Mouse (Mus musculus): ENCODE results near the gene 4930451I11Rik.

GRCm38 (mm10) chr7:126845516-126845915, 14.1 kb upstream of the 4930451I11Rik start:
- TF ChIP-seq CTCF (IDR thresholded peaks at IDR 0.05; ENCODE audit: borderline replicate concordance, extremely low read depth, insufficient read depth, insufficient read length) = no peak
- no peak for TF ChIP-seq POLR2A (IDR thresholded peaks at IDR 0.05; ENCODE audit: borderline replicate concordance, extremely low read depth, insufficient read depth, insufficient read length, poor library complexity, severe bottlenecking)

Data from brain, embryonic 14.5 days (tissue).